Mouse (Mus musculus): ENCODE results near the gene Phf12. TPM values are rescaled to one million over a fixed set of nuclear protein-coding genes. Genes with fewer than 3 reads are reported as not detected.

The Phf12 gene
- polyA plus RNA-seq, 1 experiment from 2014 or later, result 15.4 TPM

GRCm38 (mm10) chr11:77965101-77966036, 17.2 kb upstream of the Phf12 start:
- ATAC-seq (ENCODE audit: low FRiP score), result peak; percentile 81
- H3K9ac ChIP-seq, result peak overlapping the region; percentile 45
- 5% methylated on average over 17 of the region's 17 CpGs for WGBS
- H3K36me3 ChIP-seq (replicated peaks; ENCODE audit: control insufficient read depth, insufficient read depth), result peaks cover 16% of the 10 kb centered on the region
- H3K4me3 ChIP-seq (replicated peaks; ENCODE audit: low read length), result no peak overlapping the region
- DNase-seq (ENCODE audit: low spot score), result peak; percentile 81
- peaks cover 26% of the 10 kb centered on the region for H3K4me1 ChIP-seq (replicated peaks; ENCODE audit: control insufficient read depth, insufficient read depth, low read length)
- peak overlapping the region; percentile 84 for H3K27ac ChIP-seq
- peak overlapping the region; percentile 17 for H3K4me2 ChIP-seq (replicated peaks)
- H3K27me3 ChIP-seq (ENCODE audit: control insufficient read depth, insufficient read depth, low read length), result peaks cover 15% of the 10 kb centered on the region
- no peaks in the 10 kb centered on the region for H3K9me3 ChIP-seq (ENCODE audit: control insufficient read depth, low read length)

DNA sequence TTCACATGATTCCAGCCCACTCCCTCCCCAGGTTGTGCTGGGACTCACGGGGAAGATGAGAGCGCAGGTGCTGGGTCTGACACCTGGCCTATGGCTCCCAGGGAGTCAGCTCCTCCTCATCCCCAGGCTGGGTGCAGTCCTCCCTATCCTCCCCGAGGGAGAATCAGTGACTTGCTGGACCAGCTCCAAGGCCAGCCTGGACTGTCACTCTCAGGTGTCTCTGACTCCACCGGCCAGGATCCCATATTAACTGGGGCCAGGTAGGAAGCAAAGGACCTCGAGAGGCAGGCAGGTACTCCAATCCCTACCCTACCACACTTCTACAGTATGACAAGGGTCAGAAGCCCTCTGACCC, 16.5 kb upstream of the Phf12 start:
- Histone ChIP-seq H3K27ac (peak overlapping the region; percentile 84; the same call in 1 of the 2 replicates), H3K9me3 (ENCODE audit: control insufficient read depth, low read length) (no peaks in the 10 kb centered on the region), H3K27me3 (ENCODE audit: control insufficient read depth, insufficient read depth, low read length) (peaks cover 15% of the 10 kb centered on the region), H3K36me3 (replicated peaks; ENCODE audit: control insufficient read depth, insufficient read depth) (peaks cover 21% of the 10 kb centered on the region), H3K4me2 (replicated peaks) (no peak overlapping the region), H3K4me3 (replicated peaks; ENCODE audit: low read length) (no peak overlapping the region), H3K4me1 (replicated peaks; ENCODE audit: control insufficient read depth, insufficient read depth, low read length) (peaks cover 26% of the 10 kb centered on the region), H3K9ac (peak overlapping the region; percentile 45; the same call in 1 of the 2 replicates)
- DNase-seq (ENCODE audit: low spot score) (no peak), ATAC-seq (ENCODE audit: low FRiP score) (no peak)
- WGBS, result 39% methylated on average over 5 of the region's 5 CpGs

DNA sequence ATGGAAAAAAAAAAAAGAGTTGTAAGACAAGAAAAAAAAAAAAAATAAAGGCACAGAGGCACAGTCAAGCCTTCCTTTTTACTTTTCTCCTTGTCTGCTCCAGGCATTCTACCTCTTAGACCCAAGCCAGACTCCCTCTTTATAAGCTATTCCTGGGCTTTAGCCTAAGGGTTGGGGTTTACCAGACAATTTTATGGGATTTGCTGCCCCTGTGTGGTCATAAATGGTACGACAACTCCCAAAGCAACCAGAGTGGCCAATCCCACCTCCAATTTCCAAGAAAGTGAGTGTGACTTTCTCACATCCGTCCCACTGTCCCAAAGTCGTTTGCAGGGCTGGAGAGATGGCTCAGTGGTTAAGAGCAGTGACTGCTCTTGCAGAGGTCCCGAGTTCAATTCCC, 15.4 kb upstream of the Phf12 start:
- no peak overlapping the region for H3K9ac ChIP-seq
- peaks cover 26% of the 10 kb centered on the region for H3K4me1 ChIP-seq (replicated peaks; ENCODE audit: control insufficient read depth, insufficient read depth, low read length)
- no peak overlapping the region for H3K4me3 ChIP-seq (replicated peaks; ENCODE audit: low read length)
- H3K4me2 ChIP-seq (replicated peaks), result no peak overlapping the region
- no peak for ATAC-seq (ENCODE audit: low FRiP score)
- H3K36me3 ChIP-seq (replicated peaks; ENCODE audit: control insufficient read depth, insufficient read depth), result peaks cover 21% of the 10 kb centered on the region
- H3K27me3 ChIP-seq (ENCODE audit: control insufficient read depth, insufficient read depth, low read length), result peaks cover 12% of the 10 kb centered on the region
- H3K9me3 ChIP-seq (ENCODE audit: control insufficient read depth, low read length), result no peaks in the 10 kb centered on the region
- 1% methylated on average over 4 of the region's 4 CpGs for WGBS
- peak; percentile 96 for DNase-seq (ENCODE audit: low spot score)
- no peak overlapping the region for H3K27ac ChIP-seq

DNA sequence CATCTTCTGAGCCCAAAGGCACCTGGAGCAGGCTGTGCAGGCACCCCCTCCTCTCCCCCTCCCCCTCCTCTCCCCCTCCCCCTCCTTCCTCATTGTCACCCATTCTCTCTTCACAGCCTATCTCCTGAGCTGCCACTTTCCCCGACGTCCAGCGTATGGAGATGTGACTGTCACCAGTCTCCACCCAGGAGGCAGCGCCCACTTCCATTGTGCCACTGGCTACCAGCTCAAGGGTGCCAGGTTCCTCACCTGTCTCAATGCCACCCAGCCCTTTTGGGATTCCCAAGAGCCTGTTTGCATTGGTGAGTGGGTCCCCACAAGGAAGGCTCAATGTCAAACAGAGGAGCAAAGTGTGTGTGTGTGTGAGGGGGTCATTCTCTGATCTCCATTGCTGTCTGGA, 13.8 kb upstream of the Phf12 start:
- DNase-seq (ENCODE audit: low spot score) (no peak), ATAC-seq (ENCODE audit: low FRiP score) (no peak)
- H3K27ac ChIP-seq, result no peak overlapping the region
- no peaks in the 10 kb centered on the region for H3K9me3 ChIP-seq (ENCODE audit: control insufficient read depth, low read length)
- peaks cover 26% of the 10 kb centered on the region for H3K4me1 ChIP-seq (replicated peaks; ENCODE audit: control insufficient read depth, insufficient read depth, low read length)
- H3K27me3 ChIP-seq (ENCODE audit: control insufficient read depth, insufficient read depth, low read length), result peaks cover 6% of the 10 kb centered on the region; the same call in 1 of the 2 replicates
- H3K4me3 ChIP-seq (replicated peaks; ENCODE audit: low read length), result no peak overlapping the region
- no peak overlapping the region for H3K9ac ChIP-seq
- peaks cover 33% of the 10 kb centered on the region for H3K36me3 ChIP-seq (replicated peaks; ENCODE audit: control insufficient read depth, insufficient read depth)
- 77% methylated on average over 4 of the region's 4 CpGs for WGBS
- no peak overlapping the region for H3K4me2 ChIP-seq (replicated peaks)

- no peak overlapping the region for H3K4me2 ChIP-seq (replicated peaks)
- peaks cover 10% of the 10 kb centered on the region for H3K4me1 ChIP-seq (replicated peaks; ENCODE audit: control insufficient read depth, insufficient read depth, low read length)
- WGBS, result 89% methylated on average over 6 of the region's 6 CpGs
- no peak overlapping the region for H3K4me3 ChIP-seq (replicated peaks; ENCODE audit: low read length)
- peaks cover 43% of the 10 kb centered on the region for H3K36me3 ChIP-seq (replicated peaks; ENCODE audit: control insufficient read depth, insufficient read depth)
- DNase-seq (ENCODE audit: low spot score), result no peak
- H3K9me3 ChIP-seq (ENCODE audit: control insufficient read depth, low read length), result no peaks in the 10 kb centered on the region
- no peak overlapping the region for H3K9ac ChIP-seq
- no peak overlapping the region for H3K27ac ChIP-seq
- no peak for ATAC-seq (ENCODE audit: low FRiP score)
- H3K27me3 ChIP-seq (ENCODE audit: control insufficient read depth, insufficient read depth, low read length), result peaks cover 6% of the 10 kb centered on the region; the same call in 1 of the 2 replicates
Observed at GRCm38 (mm10) chr11:77970718-77971117, 11.8 kb upstream of the Phf12 start.

- no peak overlapping the region for H3K27ac ChIP-seq
- H3K4me2 ChIP-seq (replicated peaks), result no peak overlapping the region
- no peaks in the 10 kb centered on the region for H3K9me3 ChIP-seq (ENCODE audit: control insufficient read depth, low read length)
- H3K9ac ChIP-seq, result no peak overlapping the region
- DNase-seq (ENCODE audit: low spot score), result no peak
- H3K4me1 ChIP-seq (replicated peaks; ENCODE audit: control insufficient read depth, insufficient read depth, low read length), result no peaks in the 10 kb centered on the region
- peaks cover 7% of the 10 kb centered on the region; the same call in 1 of the 2 replicates for H3K27me3 ChIP-seq (ENCODE audit: control insufficient read depth, insufficient read depth, low read length)
- H3K4me3 ChIP-seq (replicated peaks; ENCODE audit: low read length), result no peak overlapping the region
- 87% methylated on average over 7 of the region's 7 CpGs for WGBS
- ATAC-seq (ENCODE audit: low FRiP score), result no peak
- peaks cover 66% of the 10 kb centered on the region for H3K36me3 ChIP-seq (replicated peaks; ENCODE audit: control insufficient read depth, insufficient read depth)
Observed at GRCm38 (mm10) chr11:77973520-77973919, 9.0 kb upstream of the Phf12 start.

- Histone ChIP-seq H3K9me3 (ENCODE audit: control insufficient read depth, low read length) (no peaks in the 10 kb centered on the region), H3K27ac (no peak overlapping the region), H3K36me3 (replicated peaks; ENCODE audit: control insufficient read depth, insufficient read depth) (peaks cover 68% of the 10 kb centered on the region), H3K4me1 (replicated peaks; ENCODE audit: control insufficient read depth, insufficient read depth, low read length) (no peaks in the 10 kb centered on the region), H3K9ac (no peak overlapping the region), H3K27me3 (ENCODE audit: control insufficient read depth, insufficient read depth, low read length) (peaks cover 7% of the 10 kb centered on the region; the same call in 1 of the 2 replicates), H3K4me2 (replicated peaks) (no peak overlapping the region), H3K4me3 (replicated peaks; ENCODE audit: low read length) (no peak overlapping the region)
- DNase-seq (ENCODE audit: low spot score) (no peak), ATAC-seq (ENCODE audit: low FRiP score) (no peak)
- 43% methylated on average over 15 of the region's 15 CpGs for WGBS
Observed at GRCm38 (mm10) chr11:77974325-77974724, 8.2 kb upstream of the Phf12 start.

GRCm38 (mm10) chr11:77975873-77976272, 6.7 kb upstream of the Phf12 start:
- H3K4me1 ChIP-seq (replicated peaks; ENCODE audit: control insufficient read depth, insufficient read depth, low read length), result no peaks in the 10 kb centered on the region
- peaks cover 52% of the 10 kb centered on the region for H3K36me3 ChIP-seq (replicated peaks; ENCODE audit: control insufficient read depth, insufficient read depth)
- no peak overlapping the region for H3K9ac ChIP-seq
- no peaks in the 10 kb centered on the region for H3K9me3 ChIP-seq (ENCODE audit: control insufficient read depth, low read length)
- no peak overlapping the region for H3K4me2 ChIP-seq (replicated peaks)
- no peak for DNase-seq (ENCODE audit: low spot score)
- no peak for ATAC-seq (ENCODE audit: low FRiP score)
- no peak overlapping the region for H3K27ac ChIP-seq
- WGBS, result 52% methylated on average over 4 of the region's 4 CpGs
- no peak overlapping the region for H3K4me3 ChIP-seq (replicated peaks; ENCODE audit: low read length)
- H3K27me3 ChIP-seq (ENCODE audit: control insufficient read depth, insufficient read depth, low read length), result peaks cover 7% of the 10 kb centered on the region; the same call in 1 of the 2 replicates

DNA sequence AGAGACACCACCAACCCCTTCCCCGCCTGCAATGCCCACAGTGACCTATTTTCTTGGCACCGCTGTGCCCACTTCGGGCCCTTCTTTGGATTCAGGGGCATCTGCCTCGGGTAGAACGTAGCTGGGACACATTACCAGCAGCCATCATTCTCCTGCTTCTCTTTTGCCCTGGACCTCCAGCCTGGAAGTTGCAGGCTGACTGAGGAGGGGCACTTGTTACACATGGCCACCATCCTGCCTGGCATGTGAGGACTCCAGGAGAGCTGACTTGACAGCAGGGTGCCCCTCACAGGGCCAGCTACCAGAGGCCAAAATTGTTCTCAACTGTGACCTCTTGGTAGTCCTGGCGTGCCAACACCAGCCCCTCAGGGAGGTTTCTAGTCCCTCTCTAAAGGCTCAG, 4.4 kb upstream of the Phf12 start:
- H3K4me2 ChIP-seq (replicated peaks), result no peak overlapping the region
- no peak overlapping the region for H3K9ac ChIP-seq
- H3K9me3 ChIP-seq (ENCODE audit: control insufficient read depth, low read length), result no peaks in the 10 kb centered on the region
- no peak for DNase-seq (ENCODE audit: low spot score)
- no peak overlapping the region for H3K4me3 ChIP-seq (replicated peaks; ENCODE audit: low read length)
- H3K27ac ChIP-seq, result no peak overlapping the region
- H3K27me3 ChIP-seq (ENCODE audit: control insufficient read depth, insufficient read depth, low read length), result peaks cover 7% of the 10 kb centered on the region; the same call in 1 of the 2 replicates
- H3K36me3 ChIP-seq (replicated peaks; ENCODE audit: control insufficient read depth, insufficient read depth), result peaks cover 46% of the 10 kb centered on the region
- peaks cover 3% of the 10 kb centered on the region; the same call in 1 of the 2 replicates for H3K4me1 ChIP-seq (replicated peaks; ENCODE audit: control insufficient read depth, insufficient read depth, low read length)
- no peak for ATAC-seq (ENCODE audit: low FRiP score)
- WGBS, result 91% methylated on average over 6 of the region's 6 CpGs

Data from hindbrain, embryonic 14.5 days (tissue).